Mouse (Mus musculus) duodenum, adult 2 months (tissue): Measurements from ENCODE around the gene Tmprss2. TPM values are rescaled to one million over a fixed set of nuclear protein-coding genes. Genes with fewer than 3 reads are reported as not detected.

Experiments
- polyA plus RNA-seq: library from polyadenylated mRNA; depleted of rRNA; stranded (reverse); fragments of >200 nt; gene quantifications from 2 replicates; pipeline ENCODE4 v1.2.3, GENCODE M21; 2012; ENCODE audit warnings: low replicate concordance; rRNA removed

The Tmprss2 gene
- 60.1 and 192 TPM in 2 replicates for polyA plus RNA-seq

DNA sequence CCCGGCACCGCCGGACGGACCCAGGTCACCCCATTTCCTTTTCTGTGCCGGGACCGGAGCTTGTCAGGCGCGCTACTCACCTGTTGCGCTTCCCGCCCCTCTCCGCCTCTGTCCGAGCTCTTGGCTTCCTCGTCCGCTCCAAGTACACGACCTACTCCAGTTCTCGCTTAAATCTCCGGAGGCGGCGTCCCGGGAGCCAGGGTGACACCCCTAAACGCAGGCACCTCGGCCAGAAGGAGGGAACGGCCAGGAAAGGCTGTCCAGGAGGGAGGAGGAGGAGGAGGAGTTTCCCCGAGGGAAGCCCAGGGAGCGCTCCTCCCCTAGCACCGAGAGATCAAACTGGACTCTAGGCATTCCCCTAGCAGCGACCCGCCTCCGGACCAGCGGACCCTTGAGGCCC, at the start of gene Tmprss2:
Tmprss2 (minus strand) TSS at position 257 of the 400 bp plus-strand sequence.

Other genes with a start within 250 kb of the Tmprss2 start
- 0.45 and 1.4 TPM in 2 replicates for gene Mx1, start 148.3 kb downstream of the Tmprss2 start, polyA plus RNA-seq
- 69.8 and 139 TPM in 2 replicates for gene Fam3b, start 96.4 kb downstream of the Tmprss2 start, polyA plus RNA-seq
- gene Ripk4, start 152.6 kb upstream of the Tmprss2 start, polyA plus RNA-seq, result 10.3 and 13.6 TPM in 2 replicates
- gene Prdm15, start 240.7 kb upstream of the Tmprss2 start, polyA plus RNA-seq, result 2.5 and 4.6 TPM in 2 replicates